Mouse (Mus musculus): Measurements from ENCODE around the gene Camsap3. TPM values are rescaled to one million over a fixed set of nuclear protein-coding genes. Genes with fewer than 3 reads are reported as not detected.

Gene Camsap3
- polyA plus RNA-seq, 1 experiment from 2014 or later: 15.8 TPM

Other genes starting within 250 kb of the Camsap3 start
- 0.12 TPM in 1 of 2 replicates, not detected in the other for gene A430078G23Rik, start 233.9 kb upstream of the Camsap3 start, polyA plus RNA-seq (2015; fragmentation: Nextera tagmentation; extraction: Ambion mirVana)
- 10.9 and 11.2 TPM in 2 replicates for gene Arhgef18, start 194.3 kb upstream of the Camsap3 start, polyA plus RNA-seq (2015; fragmentation: Nextera tagmentation; extraction: Ambion mirVana)
- 6.2 and 7.5 TPM in 2 replicates for gene Pex11g, start 119.6 kb upstream of the Camsap3 start, polyA plus RNA-seq (2015; fragmentation: Nextera tagmentation; extraction: Ambion mirVana)
- gene Tex45, start 116.4 kb upstream of the Camsap3 start, polyA plus RNA-seq (2015; fragmentation: Nextera tagmentation; extraction: Ambion mirVana): not detected in 2 replicates
- 47.3 and 50.0 TPM in 2 replicates for gene Zfp358, start 94.2 kb upstream of the Camsap3 start, polyA plus RNA-seq (2015; fragmentation: Nextera tagmentation; extraction: Ambion mirVana)
- gene Mcoln1, start 86.8 kb upstream of the Camsap3 start, polyA plus RNA-seq (2015; fragmentation: Nextera tagmentation; extraction: Ambion mirVana): 56.0 and 57.1 TPM in 2 replicates
- 29.4 and 38.3 TPM in 2 replicates for gene Pnpla6, start 71.9 kb upstream of the Camsap3 start, polyA plus RNA-seq (2015; fragmentation: Nextera tagmentation; extraction: Ambion mirVana)
- 7.5 and 8.3 TPM in 2 replicates for gene C330021F23Rik, start 19.3 kb upstream of the Camsap3 start, polyA plus RNA-seq (2015; fragmentation: Nextera tagmentation; extraction: Ambion mirVana)
- gene Xab2, start 34.0 kb downstream of the Camsap3 start, polyA plus RNA-seq (2015; fragmentation: Nextera tagmentation; extraction: Ambion mirVana): 60.4 and 65.0 TPM in 2 replicates
- 108 and 116 TPM in 2 replicates for gene Pet100, start 34.3 kb downstream of the Camsap3 start, polyA plus RNA-seq (2015; fragmentation: Nextera tagmentation; extraction: Ambion mirVana)
- gene Pcp2, start 38.3 kb downstream of the Camsap3 start, polyA plus RNA-seq (2015; fragmentation: Nextera tagmentation; extraction: Ambion mirVana): 0.34 and 0.48 TPM in 2 replicates
- gene Stxbp2, start 43.7 kb downstream of the Camsap3 start, polyA plus RNA-seq (2015; fragmentation: Nextera tagmentation; extraction: Ambion mirVana): 78.5 and 85.3 TPM in 2 replicates
- gene Retn, start 68.5 kb downstream of the Camsap3 start, polyA plus RNA-seq (2015; fragmentation: Nextera tagmentation; extraction: Ambion mirVana): 0.66 TPM in 1 of 2 replicates, not detected in the other
- 0.32 and 0.57 TPM in 2 replicates for gene Mcemp1, start 78.5 kb downstream of the Camsap3 start, polyA plus RNA-seq (2015; fragmentation: Nextera tagmentation; extraction: Ambion mirVana)
- gene Fcor, start 85.1 kb downstream of the Camsap3 start, polyA plus RNA-seq (2015; fragmentation: Nextera tagmentation; extraction: Ambion mirVana): 12.4 and 12.6 TPM in 2 replicates
- 38.3 and 39.5 TPM in 2 replicates for gene Trappc5, start 89.0 kb downstream of the Camsap3 start, polyA plus RNA-seq (2015; fragmentation: Nextera tagmentation; extraction: Ambion mirVana)
- gene Fcer2a, start 106.9 kb downstream of the Camsap3 start, polyA plus RNA-seq (2015; fragmentation: Nextera tagmentation; extraction: Ambion mirVana): 0.12 and 0.33 TPM in 2 replicates
- gene Clec4g, start 133.4 kb downstream of the Camsap3 start, polyA plus RNA-seq (2015; fragmentation: Nextera tagmentation; extraction: Ambion mirVana): 0.21 and 0.44 TPM in 2 replicates
- gene Cd209a, start 161.7 kb downstream of the Camsap3 start, polyA plus RNA-seq (2015; fragmentation: Nextera tagmentation; extraction: Ambion mirVana): not detected in 2 replicates